Mouse (Mus musculus) forebrain, embryonic 13.5 days (tissue): Measurements from ENCODE around the gene Hsd3b4. TPM values are rescaled to one million over a fixed set of nuclear protein-coding genes. Genes with fewer than 3 reads are reported as not detected.
"Not testable (repeated sequence)": the region's sequence is repeated elsewhere in the genome, so short reads cannot be mapped to it uniquely, and the experiment has no call there.

Source experiments
- ATAC-seq: fragments of 200-750 bp; cut with Nextera tagmentation; 2 replicates; pipeline ENCODE4 v1.8.0; 2017
- H3K27ac ChIP-seq: fragments of 300-500 bp; sonication (generic); 2 replicates; pipeline ENCODE4 v1.5.1; 2015; ENCODE audit warnings: inconsistent platforms, mild to moderate bottlenecking, moderate library complexity
- H3K27me3 ChIP-seq: fragments of 300-500 bp; sonication (generic); 2 replicates; pipeline ENCODE4 v1.6.1; 2015; ENCODE audit warnings: mild to moderate bottlenecking, inconsistent platforms
- H3K36me3 ChIP-seq: fragments of 300-500 bp; sonication (generic); 2 replicates; pipeline ENCODE4 v1.6.1; 2015; ENCODE audit warnings: mild to moderate bottlenecking, inconsistent platforms; ENCODE audit not compliant: poor library complexity, severe bottlenecking
- H3K4me1 ChIP-seq: fragments of 300-500 bp; sonication (generic); 2 replicates; pipeline ENCODE4 v1.6.1; 2015; ENCODE audit warnings: inconsistent platforms
- H3K4me2 ChIP-seq: fragments of 300-500 bp; sonication (generic); 2 replicates; pipeline ENCODE4 v1.6.1; 2015; ENCODE audit warnings: inconsistent platforms, mild to moderate bottlenecking, moderate library complexity
- H3K4me3 ChIP-seq: fragments of 300-500 bp; sonication (generic); 2 replicates; pipeline ENCODE4 v1.5.1; 2015; ENCODE audit warnings: mild to moderate bottlenecking, inconsistent platforms
- H3K9ac ChIP-seq: fragments of 300-500 bp; sonication (generic); 2 replicates; pipeline ENCODE4 v1.6.1; 2015; ENCODE audit warnings: mild to moderate bottlenecking, inconsistent platforms
- H3K9me3 ChIP-seq: fragments of 300-500 bp; sonication (generic); replicated peaks from 2 replicates; pipeline ENCODE4 v1.6.1; 2016; ENCODE audit warnings: inconsistent platforms
- WGBS: fragments of 180-500 bp; shearing (Covaris S2); methylation state at CpG from one replicate; pipeline ENCODE4 v1.1.7; 2015; 5-methylcytosine and 5-hydroxymethylcytosine counted together
- polyA plus RNA-seq: library from polyadenylated mRNA; unstranded; fragments of >200 nt; fragmentation: Nextera tagmentation; extraction: Ambion mirVana; gene quantifications from 2 replicates; pipeline ENCODE4 v1.2.1, GENCODE M21; 2015

Gene Hsd3b4
- polyA plus RNA-seq, 1 experiment from 2014 or later: not detected

DNA sequence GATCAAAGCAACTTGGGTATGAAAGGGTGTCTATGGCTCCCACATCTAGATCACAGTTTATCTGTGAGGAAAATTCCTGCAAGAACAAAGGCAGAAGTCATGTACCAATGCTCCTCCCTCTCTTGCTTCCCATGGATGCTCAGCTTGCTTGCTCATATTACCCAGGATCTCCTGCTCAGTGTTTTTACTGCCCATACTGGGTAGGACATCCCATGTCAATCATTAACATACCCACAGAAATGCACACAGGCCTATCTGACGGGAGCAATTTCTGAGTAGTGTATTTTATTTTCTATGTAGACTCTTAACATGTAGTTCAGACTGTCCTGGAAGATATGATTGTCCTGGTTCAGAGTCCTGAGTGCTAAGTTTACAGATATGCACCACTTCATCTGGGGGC is 39.3 kb downstream of the Hsd3b4 start:
- not testable (repeated sequence) for H3K36me3 ChIP-seq, H3K4me3 ChIP-seq, H3K9me3 ChIP-seq, ATAC-seq, H3K9ac ChIP-seq, H3K27ac ChIP-seq, H3K4me2 ChIP-seq, H3K4me1 ChIP-seq, H3K27me3 ChIP-seq
- WGBS: no CpG with 5 or more reads among the region's 1 CpGs

DNA sequence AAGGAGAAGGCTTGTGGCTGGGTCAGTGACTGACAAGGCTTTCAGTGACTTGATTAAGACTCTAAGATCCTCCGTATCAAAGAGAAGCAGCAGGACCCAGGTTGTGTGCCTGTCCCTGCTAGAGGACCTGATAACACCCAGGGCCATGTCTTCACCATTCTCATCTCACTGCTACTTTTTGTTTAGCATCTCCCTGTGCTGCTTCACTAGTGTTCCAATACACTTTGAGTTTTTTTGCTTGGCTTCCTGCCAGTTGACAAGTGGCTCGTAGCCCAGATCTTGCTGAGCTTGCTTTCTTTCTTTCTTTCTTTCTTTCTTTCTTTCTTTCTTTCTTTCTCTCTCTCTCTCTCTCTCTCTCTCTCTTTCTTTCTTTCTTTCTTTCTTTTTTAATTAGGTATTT is 41.0 kb downstream of the Hsd3b4 start:
- not testable (repeated sequence) for H3K9me3 ChIP-seq, H3K27me3 ChIP-seq, H3K36me3 ChIP-seq, H3K9ac ChIP-seq, H3K4me1 ChIP-seq, ATAC-seq, H3K4me3 ChIP-seq, H3K4me2 ChIP-seq, H3K27ac ChIP-seq
- 33% methylated on average over 1 of the region's 2 CpGs for WGBS

DNA sequence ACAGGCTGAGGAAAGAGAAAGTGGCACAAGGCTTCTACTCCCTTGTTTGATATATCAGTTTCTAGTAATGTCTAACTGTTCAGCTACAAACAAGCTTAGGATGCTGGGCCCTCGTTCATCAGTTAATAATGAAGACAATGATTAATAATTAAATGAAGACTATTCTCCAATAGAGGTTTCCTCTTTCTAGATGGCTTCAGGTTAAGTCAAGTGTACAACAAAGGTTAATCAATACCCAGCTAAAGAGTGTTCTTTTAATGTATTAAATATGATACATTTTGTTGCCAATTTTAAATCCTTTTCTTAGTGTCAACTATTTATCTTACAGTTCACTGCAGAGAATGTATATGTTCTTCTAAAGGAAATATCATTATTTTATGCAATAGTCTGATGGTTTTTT is 53.3 kb downstream of the Hsd3b4 start, which contains the start of gene Gm4450:
TSS of gene Gm4450 (minus strand) at position 101 of the 400 bp plus-strand sequence.
- whole genome bisulfite sequencing: 83% methylated on average over 1 of the region's 1 CpGs
- not testable (repeated sequence) for H3K9ac ChIP-seq, ATAC-seq

DNA sequence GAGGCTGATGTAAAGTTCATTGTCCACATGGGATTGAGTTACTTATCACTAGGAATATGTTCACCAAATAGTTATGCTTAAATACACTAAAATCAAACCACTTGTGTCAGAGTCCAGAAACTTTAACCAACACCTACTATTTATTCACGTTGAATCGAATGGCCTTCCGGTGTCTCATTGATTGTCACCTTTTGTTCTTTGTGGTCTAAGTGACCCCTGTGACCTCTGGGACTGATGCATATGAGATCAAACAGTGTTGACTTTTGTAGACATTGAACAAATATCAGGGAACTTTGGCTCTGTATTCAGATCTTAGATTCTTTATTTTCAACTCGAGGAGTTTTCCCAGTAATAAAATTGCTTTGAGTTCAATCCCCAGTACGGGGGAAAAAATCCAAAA is 56.5 kb downstream of the Hsd3b4 start:
- H3K4me1 ChIP-seq, H3K36me3 ChIP-seq, H3K9me3 ChIP-seq, H3K4me3 ChIP-seq, H3K4me2 ChIP-seq, ATAC-seq, H3K27ac ChIP-seq, H3K9ac ChIP-seq, H3K27me3 ChIP-seq: not testable (repeated sequence)
- 73% methylated on average over 5 of the region's 5 CpGs for WGBS

More for the DNA sequence above, 53.3 kb downstream of the Hsd3b4 start, which contains the start of gene Gm4450:
- not testable (repeated sequence) for H3K4me1 ChIP-seq, H3K4me2 ChIP-seq, H3K27ac ChIP-seq, H3K9me3 ChIP-seq, H3K36me3 ChIP-seq, H3K4me3 ChIP-seq, H3K27me3 ChIP-seq

Other genes with a start within 250 kb of the Hsd3b4 start
- gene Hmgcs2, start 230.1 kb downstream of the Hsd3b4 start, polyA plus RNA-seq: 2.0 and 2.4 TPM in 2 replicates
- gene Phgdh, start 170.5 kb downstream of the Hsd3b4 start, polyA plus RNA-seq: 239 and 277 TPM in 2 replicates
- gene Zfp697, start 128.1 kb downstream of the Hsd3b4 start, polyA plus RNA-seq: 12.2 and 14.1 TPM in 2 replicates
- gene Gm4450, start 53.4 kb downstream of the Hsd3b4 start, polyA plus RNA-seq: not detected in 2 replicates
- not detected in 2 replicates for gene Gm10681, start 78.3 kb upstream of the Hsd3b4 start, polyA plus RNA-seq
- not detected in 2 replicates for gene Hsd3b5, start 119.7 kb upstream of the Hsd3b4 start, polyA plus RNA-seq
- gene Hsd3b2, start 214.0 kb upstream of the Hsd3b4 start, polyA plus RNA-seq: 0.05 TPM in 1 of 2 replicates, not detected in the other